Mouse (Mus musculus) embryonic facial prominence, embryonic 15.5 days (tissue): ENCODE measurements at regions not wholly inside any gene's neighbourhood (a gene's known extent, or its start where the extent isn't known, plus 50 kb on each side); places are given as distances from the start of the nearest gene placed in this dataset. TPM values are rescaled to one million over a fixed set of nuclear protein-coding genes. Genes with fewer than 3 reads are reported as not detected.

Experiments
- ATAC-seq: fragments of 200-750 bp; cut with Nextera tagmentation; 2 replicates; pipeline ENCODE4 v1.8.0; 2017; ENCODE audit warnings: low read depth, moderate TSS enrichment; ENCODE audit not compliant: insufficient number of reproducible peaks, low FRiP score, low TSS enrichment
- H3K27ac ChIP-seq: fragments of 300-500 bp; sonication (generic); replicated peaks from 2 replicates; pipeline ENCODE4 v1.5.1; 2015; ENCODE audit warnings: mild to moderate bottlenecking, inconsistent platforms
- H3K27me3 ChIP-seq: fragments of 300-500 bp; sonication (generic); 2 replicates; pipeline ENCODE4 v1.6.1; 2015; ENCODE audit warnings: inconsistent platforms
- H3K36me3 ChIP-seq: fragments of 300-500 bp; sonication (generic); 2 replicates; pipeline ENCODE4 v1.6.1; 2015; ENCODE audit warnings: mild to moderate bottlenecking, inconsistent platforms
- H3K4me1 ChIP-seq: fragments of 300-500 bp; sonication (generic); 2 replicates; pipeline ENCODE4 v1.6.1; 2015; ENCODE audit warnings: inconsistent platforms
- H3K4me2 ChIP-seq: fragments of 300-500 bp; sonication (generic); replicated peaks from 2 replicates; pipeline ENCODE4 v1.6.1; 2015; ENCODE audit warnings: mild to moderate bottlenecking, inconsistent platforms
- H3K4me3 ChIP-seq: fragments of 300-500 bp; sonication (generic); replicated peaks from 2 replicates; pipeline ENCODE4 v1.5.1; 2015; ENCODE audit warnings: mild to moderate bottlenecking, inconsistent platforms
- H3K9ac ChIP-seq: fragments of 300-500 bp; sonication (generic); 2 replicates; pipeline ENCODE4 v1.6.1; 2015; ENCODE audit warnings: inconsistent platforms
- H3K9me3 ChIP-seq: fragments of 300-500 bp; sonication (generic); replicated peaks from 2 replicates; pipeline ENCODE4 v1.6.1; 2016; ENCODE audit warnings: inconsistent platforms
- WGBS: fragments of 180-500 bp; shearing (Covaris S2); methylation state at CpG from one replicate; pipeline ENCODE4 v1.1.7; 2015; 5-methylcytosine and 5-hydroxymethylcytosine counted together
- microRNA-seq: library from miRNA; unstranded; fragments of <30 nt; microRNA quantifications from one replicate; pipeline ENCODE4, GENCODE M21; 2016; ENCODE audit warnings: borderline number of aligned reads

- Histone ChIP-seq H3K27ac (no peak overlapping the region), H3K27me3 (no peaks in the 10 kb centered on the region), H3K9me3 (no peaks in the 10 kb centered on the region), H3K36me3 (no peaks in the 10 kb centered on the region), H3K4me1 (no peaks in the 10 kb centered on the region), H3K4me3 (no peak overlapping the region), H3K4me2 (no peak overlapping the region), H3K9ac (no peak overlapping the region)
- ATAC-seq, result no peak
- WGBS, result 79% methylated on average over 12 of the region's 12 CpGs
Observed at GRCm38 (mm10) chr15:87433901-87434300, 110.2 kb upstream of the Fam19a5 start.

GRCm38 (mm10) chr15:87435566-87435965 is 108.5 kb upstream of the Fam19a5 start:
- no peak for ATAC-seq

GRCm38 (mm10) chr15:87437611-87438010 is 106.5 kb upstream of the Fam19a5 start:
- Histone ChIP-seq H3K9me3 (no peaks in the 10 kb centered on the region), H3K4me1 (no peaks in the 10 kb centered on the region), H3K27ac (no peak overlapping the region), H3K4me3 (no peak overlapping the region), H3K27me3 (no peaks in the 10 kb centered on the region), H3K36me3 (no peaks in the 10 kb centered on the region), H3K4me2 (no peak overlapping the region), H3K9ac (no peak overlapping the region)
- no peak for ATAC-seq
- 74% methylated on average over 5 of the region's 5 CpGs for WGBS

More at GRCm38 (mm10) chr15:87435566-87435965, 108.5 kb upstream of the Fam19a5 start:
- 91% methylated on average over 2 of the region's 2 CpGs for WGBS
- no peak overlapping the region for H3K4me2 ChIP-seq
- no peaks in the 10 kb centered on the region for H3K9me3 ChIP-seq
- no peaks in the 10 kb centered on the region for H3K36me3 ChIP-seq
- H3K27ac ChIP-seq, result no peak overlapping the region
- no peak overlapping the region for H3K4me3 ChIP-seq
- no peak overlapping the region for H3K9ac ChIP-seq
- H3K4me1 ChIP-seq, result no peaks in the 10 kb centered on the region
- no peaks in the 10 kb centered on the region for H3K27me3 ChIP-seq

- 36% methylated on average over 1 of the region's 1 CpGs for WGBS
- no peak overlapping the region for H3K9ac ChIP-seq
- H3K9me3 ChIP-seq, result no peaks in the 10 kb centered on the region
- H3K27ac ChIP-seq, result no peak overlapping the region
- H3K27me3 ChIP-seq, result no peaks in the 10 kb centered on the region
- no peaks in the 10 kb centered on the region for H3K4me1 ChIP-seq
- no peak overlapping the region for H3K4me2 ChIP-seq
- H3K36me3 ChIP-seq, result no peaks in the 10 kb centered on the region
- no peak overlapping the region for H3K4me3 ChIP-seq
- no peak for ATAC-seq
Observed at GRCm38 (mm10) chr15:87458932-87459331, 85.2 kb upstream of the Fam19a5 start.

- Histone ChIP-seq H3K27me3 (no peaks in the 10 kb centered on the region), H3K27ac (no peak overlapping the region), H3K36me3 (no peaks in the 10 kb centered on the region), H3K9ac (no peak overlapping the region), H3K4me2 (no peak overlapping the region), H3K4me3 (no peak overlapping the region), H3K9me3 (no peaks in the 10 kb centered on the region), H3K4me1 (peaks cover 3% of the 10 kb centered on the region; the same call in 1 of the 2 replicates)
- ATAC-seq, result no peak
- 34% methylated on average over 11 of the region's 11 CpGs for WGBS
Observed at GRCm38 (mm10) chr15:87476247-87476646, 67.9 kb upstream of the Fam19a5 start.

- no peak overlapping the region for H3K4me2 ChIP-seq
- H3K36me3 ChIP-seq, result no peaks in the 10 kb centered on the region
- no peak overlapping the region for H3K27ac ChIP-seq
- 78% methylated on average over 14 of the region's 14 CpGs for WGBS
- peaks cover 3% of the 10 kb centered on the region; the same call in 1 of the 2 replicates for H3K4me1 ChIP-seq
- H3K4me3 ChIP-seq, result no peak overlapping the region
- no peak overlapping the region for H3K9ac ChIP-seq
- H3K27me3 ChIP-seq, result no peaks in the 10 kb centered on the region
- ATAC-seq, result no peak
- H3K9me3 ChIP-seq, result no peaks in the 10 kb centered on the region
Observed at GRCm38 (mm10) chr15:87476862-87477490, 67.1 kb upstream of the Fam19a5 start.

- H3K36me3 ChIP-seq, result no peaks in the 10 kb centered on the region
- no peaks in the 10 kb centered on the region for H3K27me3 ChIP-seq
- H3K9me3 ChIP-seq, result no peaks in the 10 kb centered on the region
- H3K9ac ChIP-seq, result no peak overlapping the region
- H3K4me2 ChIP-seq, result no peak overlapping the region
- 62% methylated on average over 3 of the region's 3 CpGs for WGBS
- peaks cover 3% of the 10 kb centered on the region; the same call in 1 of the 2 replicates for H3K4me1 ChIP-seq
- 0 out of 2 replicates have a peak, but pooled peaks have one; percentile 4 for ATAC-seq
- no peak overlapping the region for H3K4me3 ChIP-seq
- H3K27ac ChIP-seq, result no peak overlapping the region
Observed at GRCm38 (mm10) chr15:87480758-87481157, 63.3 kb upstream of the Fam19a5 start.

Small RNA genes lying in the stretch of these regions (microRNA-seq; reads per million reads assigned to microRNA genes)
- gene Gm23416, result not detected
